Mouse (Mus musculus) CH12.LX (cell line): Measurements from ENCODE around the gene Tars. TPM values are rescaled to one million over a fixed set of nuclear protein-coding genes. Genes with fewer than 3 reads are reported as not detected.

Experiments
- DNase-seq: peaks from one replicate; pipeline ENCODE4 v3.0.0-alpha.2; 2013; ENCODE audit errors: extremely low read depth
- H3K27ac ChIP-seq: 2 replicates; pipeline ENCODE4 v1.5.1; 2012; ENCODE audit warnings: low read depth, mild to moderate bottlenecking, control low read depth, moderate library complexity; ENCODE audit not compliant: insufficient read depth
- H3K27me3 ChIP-seq: replicated peaks from 2 replicates; pipeline ENCODE3; 2012; ENCODE audit warnings: inconsistent platforms
- H3K36me3 ChIP-seq, 2 experiments: replicated peaks in 1 of 2; 2 replicates each; pipeline versions ENCODE3 to v1.6.1; 2012; ENCODE audit warnings: inconsistent platforms in 1 of 2, low read length in 1 of 2, mild to moderate bottlenecking in 1 of 2, mixed read lengths in 1 of 2, moderate library complexity in 1 of 2; ENCODE audit not compliant: control insufficient read depth in 1 of 2, insufficient read depth in 1 of 2
- H3K4me1 ChIP-seq, 2 experiments: 2 replicates each; pipeline ENCODE4 v1.6.1; 2012; ENCODE audit warnings: inconsistent platforms in 1 of 2, moderate library complexity in 1 of 2; ENCODE audit not compliant: insufficient read depth in 2 of 2, control insufficient read depth in 1 of 2
- H3K4me2 ChIP-seq: 2 replicates; pipeline ENCODE4 v1.6.1; 2012; ENCODE audit warnings: low read depth, mild to moderate bottlenecking, control low read depth; ENCODE audit not compliant: poor library complexity, insufficient read depth, severe bottlenecking
- H3K4me3 ChIP-seq, 3 experiments: fragments of 150-350 bp in 1 of 3; sonication (generic) in 1 of 3; replicated peaks in 1 of 3; 2 replicates each; pipeline versions ENCODE3 to v1.5.1; 2011 to 2012; ENCODE audit warnings: low read depth in 2 of 3, low read length in 2 of 3, mild to moderate bottlenecking in 2 of 3, moderate library complexity in 2 of 3, control low read depth in 1 of 3, improper control_type of control experiment in 1 of 3, inconsistent platforms in 1 of 3, mixed read lengths in 1 of 3; ENCODE audit not compliant: poor library complexity in 1 of 3
- H3K79me2 ChIP-seq: replicated peaks from 2 replicates; pipeline ENCODE4 v1.6.1; 2012; ENCODE audit warnings: mild to moderate bottlenecking, moderate library complexity; ENCODE audit not compliant: control insufficient read depth, poor library complexity, insufficient read depth, severe bottlenecking; ENCODE audit errors: extremely low read depth
- H3K9ac ChIP-seq: 2 replicates; pipeline ENCODE4 v1.6.1; 2012; ENCODE audit warnings: low read depth, mild to moderate bottlenecking, control low read depth, moderate library complexity; ENCODE audit not compliant: insufficient read depth
- H3K9me3 ChIP-seq: replicated peaks from 2 replicates; pipeline ENCODE3; 2012; ENCODE audit warnings: low read length, inconsistent platforms, mixed read lengths
- BHLHE40 ChIP-seq: IDR thresholded peaks from 2 replicates; pipeline ENCODE4 v1.6.1; 2011; ENCODE audit warnings: mild to moderate bottlenecking, low read depth, low read length, improper control_type of control experiment
- CHD1 ChIP-seq: IDR thresholded peaks from 2 replicates; pipeline ENCODE4 v1.6.1; 2012; ENCODE audit warnings: low read depth, low read length, improper control_type of control experiment, inconsistent platforms
- CHD2 ChIP-seq: IDR thresholded peaks from 2 replicates; pipeline ENCODE4 v1.6.1; 2011; ENCODE audit warnings: low read length, improper control_type of control experiment
- CTCF ChIP-seq, 2 experiments: IDR thresholded peaks in 1 of 2; conservative IDR thresholded peaks in 1 of 2; 2 replicates each; pipeline ENCODE4 v1.5.1; 2011 to 2012; ENCODE audit warnings: low read depth in 2 of 2, low read length in 2 of 2, improper control_type of control experiment in 1 of 2, inconsistent platforms in 1 of 2, mild to moderate bottlenecking in 1 of 2, moderate library complexity in 1 of 2
- E2F4 ChIP-seq: IDR thresholded peaks from 2 replicates; pipeline ENCODE4 v1.6.1; 2011; ENCODE audit warnings: low read depth, low read length, improper control_type of control experiment; ENCODE audit not compliant: insufficient replicate concordance
- ELF1 ChIP-seq: IDR thresholded peaks from 2 replicates; pipeline ENCODE4 v1.6.1; 2014; ENCODE audit warnings: low read depth, mild to moderate bottlenecking, inconsistent platforms, low read length, improper control_type of control experiment
- EP300 ChIP-seq: IDR thresholded peaks from 2 replicates; pipeline ENCODE4 v1.6.1; 2011; ENCODE audit warnings: low read length, improper control_type of control experiment
- GABPA ChIP-seq: IDR thresholded peaks from 2 replicates; pipeline ENCODE4 v1.6.1; 2012; ENCODE audit warnings: low read depth, low read length, improper control_type of control experiment, inconsistent platforms; ENCODE audit not compliant: insufficient replicate concordance
- HCFC1 ChIP-seq: IDR thresholded peaks from 2 replicates; pipeline ENCODE4 v1.6.1; 2012; ENCODE audit warnings: low read depth, mild to moderate bottlenecking, inconsistent platforms, low read length, improper control_type of control experiment
- IRF4 ChIP-seq: IDR thresholded peaks from 2 replicates; pipeline ENCODE4 v1.6.1; 2014; ENCODE audit warnings: low read depth, mild to moderate bottlenecking, inconsistent platforms, low read length, improper control_type of control experiment
- JUN ChIP-seq: IDR thresholded peaks from 2 replicates; pipeline ENCODE4 v1.6.1; 2011; ENCODE audit warnings: low read depth, mild to moderate bottlenecking, low read length, improper control_type of control experiment, moderate library complexity; ENCODE audit not compliant: insufficient read depth
- KAT2A ChIP-seq: IDR thresholded peaks from 2 replicates; pipeline ENCODE4 v1.6.1; 2012; ENCODE audit warnings: low read length, improper control_type of control experiment, inconsistent platforms; ENCODE audit not compliant: insufficient replicate concordance
- MAFK ChIP-seq: IDR thresholded peaks from 2 replicates; pipeline ENCODE4 v1.6.1; 2011; ENCODE audit warnings: low read length, improper control_type of control experiment; ENCODE audit not compliant: insufficient replicate concordance
- MAX ChIP-seq: IDR thresholded peaks from 2 replicates; pipeline ENCODE4 v1.6.1; 2011; ENCODE audit warnings: low read length, improper control_type of control experiment
- MEF2A ChIP-seq: IDR thresholded peaks from 2 replicates; pipeline ENCODE4 v1.6.1; 2014; ENCODE audit warnings: low read depth, mild to moderate bottlenecking, inconsistent platforms, low read length, improper control_type of control experiment, borderline replicate concordance
- MXI1 ChIP-seq: IDR thresholded peaks from 2 replicates; pipeline ENCODE4 v1.6.1; 2011; ENCODE audit warnings: mild to moderate bottlenecking, low read depth, low read length, improper control_type of control experiment
- MYC ChIP-seq: IDR thresholded peaks from 2 replicates; pipeline ENCODE4 v1.6.1; 2011; ENCODE audit warnings: low read depth, mild to moderate bottlenecking, improper control_type of control experiment, low read length
- NELFE ChIP-seq: IDR thresholded peaks from 2 replicates; pipeline ENCODE4 v1.6.1; 2011; ENCODE audit warnings: low read depth, low read length, improper control_type of control experiment
- NRF1 ChIP-seq: IDR thresholded peaks from 2 replicates; pipeline ENCODE4 v1.6.1; 2014; ENCODE audit warnings: low read depth, mild to moderate bottlenecking, inconsistent platforms, low read length, improper control_type of control experiment, moderate library complexity
- POLR2A ChIP-seq: IDR thresholded peaks from 2 replicates; pipeline ENCODE4 v1.6.1; 2011; ENCODE audit warnings: low read depth, mild to moderate bottlenecking, improper control_type of control experiment, low read length
- POLR2AphosphoS2 ChIP-seq: IDR thresholded peaks from 2 replicates; pipeline ENCODE4 v1.6.1; 2011; ENCODE audit warnings: low read depth, low read length, improper control_type of control experiment
- SIN3A ChIP-seq: IDR thresholded peaks from 2 replicates; pipeline ENCODE4 v1.6.1; 2012; ENCODE audit warnings: low read length, improper control_type of control experiment, inconsistent platforms
- TBP ChIP-seq: conservative IDR thresholded peaks from 2 replicates; pipeline ENCODE4 v1.6.1; 2011; ENCODE audit warnings: low read depth, low read length, improper control_type of control experiment
- TCF12 ChIP-seq: IDR thresholded peaks from 2 replicates; pipeline ENCODE4 v1.6.1; 2014; ENCODE audit warnings: low read depth, mild to moderate bottlenecking, inconsistent platforms, low read length, improper control_type of control experiment
- USF1 ChIP-seq: IDR thresholded peaks from 2 replicates; pipeline ENCODE4 v1.6.1; 2014; ENCODE audit warnings: low read depth, mild to moderate bottlenecking, inconsistent platforms, low read length, improper control_type of control experiment
- USF2 ChIP-seq: conservative IDR thresholded peaks from 2 replicates; pipeline ENCODE4 v1.6.1; 2011; ENCODE audit warnings: low read depth, low read length, improper control_type of control experiment
- dilution Hi-C: fragments of 300-500 bp; cut with MboI; formaldehyde crosslinking; loops from 2 replicates; pipeline ENCODE4 v1.14.3; 2020; ENCODE audit warnings: low sequenced_read_pairs; ENCODE audit not compliant: extremely low pct_unique_long_range_greater_than_20kb, extremely low pct_ligation_motif_present
- in situ Hi-C: fragments of 300-500 bp; cut with MboI; formaldehyde crosslinking; loops from 3 replicates; pipeline ENCODE4 v1.14.3; 2019; ENCODE audit warnings: low sequenced_read_pairs, low pct_ligation_motif_present, low pct_unique_long_range_greater_than_20kb, mixed read lengths
- polyA plus RNA-seq: library from polyadenylated mRNA; unstranded; fragments of >175 nt; gene quantifications from 2 replicates; pipeline ENCODE4 v1.2.1, GENCODE M21; 2012; ENCODE audit warnings: low read depth; ENCODE audit not compliant: insufficient read length
- total RNA-seq, 2 experiments: library from RNA; depleted of rRNA; stranded (reverse); fragments of 300-350 nt in 1 of 2; fragments of >200 nt in 1 of 2; gene quantifications; 2 replicates each; pipeline ENCODE4 v1.2.3; 2012 to 2014

The Tars gene
- total RNA-seq (2012; rRNA removed) = 107 and 114 TPM in 2 replicates
- 217 and 256 TPM in 2 replicates for total RNA-seq (2014; rRNA removed)
- polyA plus RNA-seq = 189 and 214 TPM in 2 replicates

DNA sequence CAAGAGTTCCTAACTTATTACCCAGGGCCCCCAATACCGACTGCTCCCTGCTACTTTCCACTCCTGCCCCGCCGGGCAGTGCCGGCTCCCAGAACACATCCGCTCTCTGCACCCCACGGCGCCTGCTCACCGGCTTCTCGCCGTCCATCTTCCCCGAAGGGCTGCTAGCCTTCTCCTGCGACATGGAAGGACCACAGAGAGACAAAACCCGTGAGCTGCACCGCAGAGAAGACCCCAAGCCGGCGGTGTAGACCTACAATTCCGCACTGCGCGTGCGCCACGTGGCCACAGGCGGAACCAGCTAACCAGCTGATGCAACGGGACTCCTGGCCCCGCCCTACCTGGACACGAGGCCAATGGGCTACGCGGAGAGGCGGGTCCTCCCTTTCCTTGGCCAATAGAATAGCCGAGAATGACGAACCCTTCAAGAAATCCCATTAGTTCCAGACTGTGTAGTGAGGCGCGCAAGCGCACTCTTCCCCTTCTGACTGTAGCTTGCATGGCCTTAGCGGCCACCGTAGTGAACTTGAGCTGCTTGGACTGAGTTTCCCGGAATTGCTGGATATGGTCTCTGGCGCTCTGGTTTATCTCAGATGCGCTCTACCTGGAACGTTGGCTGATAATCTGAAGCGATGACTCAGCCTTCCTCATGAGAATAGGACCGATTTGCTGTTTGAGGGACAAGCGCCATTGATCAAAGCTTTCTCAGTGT lies at the start of gene Tars:
TSS of gene Tars (minus strand) at position 310 of the 712 bp plus-strand sequence.
- H3K9ac ChIP-seq = peak within 1 kb of the TSS; percentile 92
- TF ChIP-seq CHD2 = peak; percentile 81
- TF ChIP-seq SIN3A = peak; percentile 75
- TF ChIP-seq MXI1 = peak; percentile 94
- no peak for TF ChIP-seq CHD1
- TF ChIP-seq MAFK = no peak
- no peak for TF ChIP-seq CTCF (conservative IDR thresholded peaks at IDR 0.05 in 1 of 2, IDR thresholded peaks at IDR 0.05 in 1 of 2; ENCODE audit: low read depth in 2 of 2, low read length in 2 of 2)
- TF ChIP-seq IRF4 = peak; percentile 67
- TF ChIP-seq NELFE = peak; percentile 81
- peak; percentile 99 for TF ChIP-seq MAX
- TF ChIP-seq EP300 = no peak
- 0 out of 2 replicates have a peak, but pooled peaks have one; percentile 50 for TF ChIP-seq KAT2A
- peak; percentile 78; the same call in 1 of the 2 replicates for TF ChIP-seq POLR2AphosphoS2
- peak; percentile 78 for TF ChIP-seq TCF12
- peak; percentile 15; the same call in 1 of the 2 replicates for TF ChIP-seq MEF2A
- TF ChIP-seq MYC = peak; percentile 100
- peak; percentile 53 for TF ChIP-seq USF2
- no peak for TF ChIP-seq E2F4
- TF ChIP-seq NRF1 = peak; percentile 93
- TF ChIP-seq JUN = 0 out of 2 replicates have a peak, but pooled peaks have one; percentile 9
- no peak for TF ChIP-seq GABPA
- peak; percentile 91 for TF ChIP-seq TBP
- peak; percentile 76 for TF ChIP-seq USF1
- peak; percentile 91 for TF ChIP-seq ELF1
- peak; percentile 95 for TF ChIP-seq POLR2A
- TF ChIP-seq BHLHE40 = peak; percentile 66
- TF ChIP-seq HCFC1 = peak; percentile 78

More for the DNA sequence above, at the start of gene Tars:
- Histone ChIP-seq H3K4me1 (peaks cover 5 to 32% of the 10 kb centered on the region in 2 experiments; a peak in 3 of 4 replicates), H3K9me3 (no peaks in the 10 kb centered on the region), H3K36me3 (peaks cover 22 to 33% of the 10 kb centered on the region in 2 experiments), H3K4me2 (peak within 1 kb of the TSS; percentile 89), H3K27ac (peak within 1 kb of the TSS; percentile 27; the same call in 1 of the 2 replicates), H3K4me3 (peak within 1 kb of the TSS; percentile 77 to 97 (median 80)), H3K27me3 (peaks cover 3% of the 10 kb centered on the region), H3K79me2 (peaks cover 46% of the 10 kb centered on the region)
- peak; percentile 100 for DNase-seq
- in situ Hi-C loops (loop anchor here (5.0 to 25.0 kb wide), 2 partner anchors 477 to 912 kb away; partner anchors contain the start of genes Brix1 and Rad1), dilution Hi-C loops (no loop called here)
